Mouse (Mus musculus) midbrain, embryonic 12.5 days (tissue): Measurements from ENCODE around the gene Zswim1. TPM values are rescaled to one million over a fixed set of nuclear protein-coding genes. Genes with fewer than 3 reads are reported as not detected.
"Not testable (repeated sequence)": the region's sequence is repeated elsewhere in the genome, so short reads cannot be mapped to it uniquely, and the experiment has no call there.

ENCODE experiments used
- ATAC-seq: fragments of 200-750 bp; cut with Nextera tagmentation; 2 replicates; pipeline ENCODE4 v1.8.0; 2017; ENCODE audit warnings: low read depth, moderate TSS enrichment, moderate library complexity; ENCODE audit not compliant: low FRiP score
- H3K27ac ChIP-seq: fragments of 300-500 bp; sonication (generic); replicated peaks from 2 replicates; pipeline ENCODE4 v1.5.1; 2016; ENCODE audit warnings: mild to moderate bottlenecking
- H3K27me3 ChIP-seq: fragments of 300-500 bp; sonication (generic); 2 replicates; pipeline ENCODE4 v1.6.1; 2016; ENCODE audit warnings: mild to moderate bottlenecking
- H3K36me3 ChIP-seq: fragments of 300-500 bp; sonication (generic); 2 replicates; pipeline ENCODE4 v1.6.1; 2016
- H3K4me1 ChIP-seq: fragments of 300-500 bp; sonication (generic); 2 replicates; pipeline ENCODE4 v1.6.1; 2016
- H3K4me2 ChIP-seq: fragments of 300-500 bp; sonication (generic); replicated peaks from 2 replicates; pipeline ENCODE4 v1.6.1; 2016; ENCODE audit warnings: mild to moderate bottlenecking, moderate library complexity
- H3K4me3 ChIP-seq: fragments of 300-500 bp; sonication (generic); 2 replicates; pipeline ENCODE4 v1.5.1; 2016; ENCODE audit warnings: mild to moderate bottlenecking
- H3K9ac ChIP-seq: fragments of 300-500 bp; sonication (generic); replicated peaks from 2 replicates; pipeline ENCODE4 v1.6.1; 2016; ENCODE audit warnings: mild to moderate bottlenecking, moderate library complexity
- H3K9me3 ChIP-seq: fragments of 300-500 bp; sonication (generic); 2 replicates; pipeline ENCODE4 v1.6.1; 2016; ENCODE audit warnings: mild to moderate bottlenecking
- WGBS: fragments of 180-500 bp; shearing (Covaris S2); methylation state at CpG from one replicate; pipeline ENCODE4 v1.1.7; 2016; 5-methylcytosine and 5-hydroxymethylcytosine counted together
- polyA plus RNA-seq: library from polyadenylated mRNA; unstranded; fragments of >200 nt; fragmentation: Nextera tagmentation; extraction: Ambion mirVana; gene quantifications from 2 replicates; pipeline ENCODE4 v1.2.1, GENCODE M21; 2016

Gene Zswim1
- polyA plus RNA-seq, 1 experiment from 2014 or later: 23.8 TPM

- Histone ChIP-seq H3K9me3 (no peaks in the 10 kb centered on the region), H3K27me3 (peaks cover 46% of the 10 kb centered on the region)
Measured at GRCm38 (mm10) chr2:164859155-164859554, 36.7 kb downstream of the Zswim1 start.

DNA sequence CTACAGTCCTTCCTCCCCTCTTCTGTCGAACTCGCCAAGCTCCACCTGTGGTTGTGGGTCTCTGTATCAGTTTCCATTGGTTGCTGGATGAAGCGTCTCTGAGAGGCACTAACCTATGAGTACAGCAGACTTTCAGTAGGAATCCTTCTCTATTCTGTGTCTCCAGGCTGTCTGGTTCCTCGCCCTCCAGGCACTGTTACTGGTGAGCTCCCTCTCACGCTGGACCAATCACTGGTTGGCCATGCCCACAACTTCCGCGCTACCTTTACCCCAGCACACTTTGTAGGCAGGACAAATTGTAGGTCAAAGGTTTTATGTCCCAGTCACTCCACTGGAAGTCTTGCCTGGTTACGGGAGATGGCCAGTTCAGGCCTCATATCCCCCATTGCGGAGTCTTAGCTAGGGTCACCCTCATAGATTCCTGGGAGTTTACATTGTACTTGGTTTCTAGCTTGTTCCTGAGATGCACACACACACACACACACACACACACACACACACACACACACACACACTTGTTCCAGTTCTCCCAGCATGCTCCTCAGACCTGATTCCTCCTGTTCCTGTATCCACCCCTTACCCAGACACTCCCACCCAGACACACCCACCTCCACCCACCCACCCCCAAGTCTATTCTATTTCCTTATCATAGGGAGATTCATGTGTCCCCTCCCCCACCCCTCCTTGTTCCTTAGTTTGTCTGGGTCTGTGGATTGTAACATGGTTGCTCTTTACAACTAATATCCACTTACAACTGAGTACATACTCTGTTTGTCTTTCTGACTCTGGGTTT lies 37.4 kb downstream of the Zswim1 start:
- 58% methylated on average over 9 of the region's 9 CpGs for WGBS
- H3K9me3 ChIP-seq: no peaks in the 10 kb centered on the region
- ATAC-seq: no peak
- H3K36me3 ChIP-seq: no peaks in the 10 kb centered on the region
- H3K27ac ChIP-seq: no peak overlapping the region
- H3K27me3 ChIP-seq: peaks cover 43% of the 10 kb centered on the region
- H3K4me2 ChIP-seq: no peak overlapping the region
- H3K4me1 ChIP-seq: peaks cover 22% of the 10 kb centered on the region
- H3K4me3 ChIP-seq: no peak overlapping the region
- no peak overlapping the region for H3K9ac ChIP-seq

More at GRCm38 (mm10) chr2:164859155-164859554, 36.7 kb downstream of the Zswim1 start:
- Histone ChIP-seq H3K9ac (no peak overlapping the region), H3K4me3 (no peak overlapping the region), H3K4me1 (peaks cover 22% of the 10 kb centered on the region), H3K4me2 (no peak overlapping the region), H3K27ac (no peak overlapping the region), H3K36me3 (no peaks in the 10 kb centered on the region)
- no peak for ATAC-seq
- 56% methylated on average over 2 of the region's 2 CpGs for WGBS

- Histone ChIP-seq H3K36me3 (no peaks in the 10 kb centered on the region), H3K4me1 (peaks cover 22% of the 10 kb centered on the region), H3K9ac (no peak overlapping the region), H3K4me3 (no peak overlapping the region), H3K27me3 (peaks cover 36% of the 10 kb centered on the region), H3K9me3 (no peaks in the 10 kb centered on the region), H3K27ac (no peak overlapping the region), H3K4me2 (no peak overlapping the region)
- 77% methylated on average over 4 of the region's 4 CpGs for WGBS
- ATAC-seq: no peak
Measured at GRCm38 (mm10) chr2:164861094-164861493, 38.6 kb downstream of the Zswim1 start.

GRCm38 (mm10) chr2:164862179-164862861 lies 39.8 kb downstream of the Zswim1 start:
- H3K9ac ChIP-seq: no peak overlapping the region
- no peak overlapping the region for H3K4me2 ChIP-seq
- no peaks in the 10 kb centered on the region for H3K36me3 ChIP-seq
- peaks cover 26% of the 10 kb centered on the region for H3K27me3 ChIP-seq
- H3K27ac ChIP-seq: no peak overlapping the region; the same call in 1 of the 2 replicates
- peaks cover 10% of the 10 kb centered on the region for H3K4me1 ChIP-seq
- WGBS: 65% methylated on average over 9 of the region's 9 CpGs
- no peak for ATAC-seq
- no peak overlapping the region for H3K4me3 ChIP-seq
- no peaks in the 10 kb centered on the region for H3K9me3 ChIP-seq

- 95% methylated on average over 8 of the region's 9 CpGs for WGBS
- H3K36me3 ChIP-seq: not testable (repeated sequence)
Measured at GRCm38 (mm10) chr2:164863411-164863810, 40.9 kb downstream of the Zswim1 start.

DNA sequence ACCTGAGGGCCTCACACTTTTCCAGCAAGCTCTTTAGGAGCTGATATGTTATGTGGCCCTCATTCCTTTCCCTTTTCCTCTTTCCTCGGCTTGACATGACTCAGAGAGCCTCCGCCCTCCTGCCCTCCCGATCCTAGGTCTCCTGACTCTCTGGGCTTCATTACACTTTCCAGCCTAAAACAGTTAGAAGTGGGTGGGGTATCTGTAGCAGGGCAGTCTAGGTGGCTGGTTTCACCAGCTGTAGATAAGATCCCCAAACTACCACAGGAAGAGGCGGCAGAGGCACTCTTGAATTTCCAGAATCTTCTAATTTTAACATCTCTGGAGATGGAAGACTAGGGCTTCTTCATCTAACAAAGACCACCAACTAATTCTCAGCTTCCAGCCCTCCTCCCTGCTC lies 42.1 kb downstream of the Zswim1 start:
- Histone ChIP-seq H3K9ac (no peak overlapping the region), H3K9me3 (0 out of 2 replicates have a peak, but pooled peaks cover 4% of the 10 kb centered on the region), H3K4me3 (no peak overlapping the region), H3K36me3 (no peaks in the 10 kb centered on the region), H3K4me2 (no peak overlapping the region), H3K27ac (no peak overlapping the region), H3K4me1 (no peaks in the 10 kb centered on the region; the same call in 1 of the 2 replicates), H3K27me3 (peaks cover 5% of the 10 kb centered on the region)
- 84% methylated on average over 4 of the region's 4 CpGs for WGBS
- ATAC-seq: no peak

More at GRCm38 (mm10) chr2:164863411-164863810, 40.9 kb downstream of the Zswim1 start:
- H3K4me3 ChIP-seq, H3K9ac ChIP-seq, H3K4me2 ChIP-seq, H3K9me3 ChIP-seq, ATAC-seq, H3K27ac ChIP-seq, H3K4me1 ChIP-seq: not testable (repeated sequence)
- H3K27me3 ChIP-seq: peaks cover 15% of the 10 kb centered on the region

- no peak for ATAC-seq
- Histone ChIP-seq H3K4me2 (no peak overlapping the region), H3K4me3 (no peak overlapping the region), H3K27me3 (no peaks in the 10 kb centered on the region), H3K36me3 (no peaks in the 10 kb centered on the region), H3K4me1 (no peaks in the 10 kb centered on the region; the same call in 1 of the 2 replicates), H3K27ac (no peak overlapping the region), H3K9me3 (0 out of 2 replicates have a peak, but pooled peaks cover 4% of the 10 kb centered on the region), H3K9ac (no peak overlapping the region)
- WGBS: 71% methylated on average over 16 of the region's 16 CpGs
Measured at GRCm38 (mm10) chr2:164866741-164867551, 44.5 kb downstream of the Zswim1 start.

DNA sequence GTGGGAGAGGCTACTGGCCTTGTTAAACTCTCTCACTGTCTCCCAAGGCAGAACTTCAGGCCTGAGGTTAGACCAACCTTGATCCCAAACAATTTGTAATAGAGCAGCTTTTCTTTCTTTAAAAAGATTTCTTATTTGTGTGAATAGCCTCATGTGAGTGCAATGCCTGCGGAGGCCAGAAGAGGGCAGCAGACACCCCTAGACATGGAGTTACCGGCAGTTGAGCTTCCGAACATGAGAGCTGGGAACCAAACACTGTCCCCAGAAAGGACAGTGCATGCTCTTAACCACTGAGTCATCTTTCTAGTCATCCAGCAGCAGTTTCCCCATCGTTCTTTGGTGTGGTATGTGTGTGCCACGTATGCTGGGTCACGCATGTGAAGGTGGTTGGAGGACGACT lies 45.1 kb downstream of the Zswim1 start:
- ATAC-seq: no peak
- WGBS: 92% methylated on average over 7 of the region's 7 CpGs
- H3K27ac ChIP-seq: no peak overlapping the region

GRCm38 (mm10) chr2:164868491-164868890 lies 46.0 kb downstream of the Zswim1 start:
- 0 out of 2 replicates have a peak, but pooled peaks cover 4% of the 10 kb centered on the region for H3K9me3 ChIP-seq
- WGBS: 82% methylated on average over 7 of the region's 7 CpGs
- no peak overlapping the region for H3K4me3 ChIP-seq
- no peaks in the 10 kb centered on the region for H3K36me3 ChIP-seq
- H3K27ac ChIP-seq: no peak overlapping the region
- no peak overlapping the region for H3K4me2 ChIP-seq
- no peak overlapping the region for H3K9ac ChIP-seq
- no peaks in the 10 kb centered on the region for H3K4me1 ChIP-seq
- no peak for ATAC-seq
- H3K27me3 ChIP-seq: no peaks in the 10 kb centered on the region

More for the DNA sequence above, 45.1 kb downstream of the Zswim1 start:
- Histone ChIP-seq H3K4me2 (no peak overlapping the region), H3K4me1 (no peaks in the 10 kb centered on the region), H3K9me3 (0 out of 2 replicates have a peak, but pooled peaks cover 4% of the 10 kb centered on the region), H3K9ac (no peak overlapping the region), H3K27me3 (no peaks in the 10 kb centered on the region), H3K36me3 (no peaks in the 10 kb centered on the region), H3K4me3 (no peak overlapping the region)

- Histone ChIP-seq H3K27me3 (no peaks in the 10 kb centered on the region), H3K4me3 (no peak overlapping the region), H3K27ac (no peak overlapping the region), H3K9me3 (0 out of 2 replicates have a peak, but pooled peaks cover 4% of the 10 kb centered on the region), H3K9ac (no peak overlapping the region), H3K4me1 (no peaks in the 10 kb centered on the region), H3K4me2 (no peak overlapping the region), H3K36me3 (no peaks in the 10 kb centered on the region)
- 62% methylated on average over 6 of the region's 6 CpGs for WGBS
- ATAC-seq: no peak
Measured at GRCm38 (mm10) chr2:164871602-164872303, 49.3 kb downstream of the Zswim1 start.

GRCm38 (mm10) chr2:164873621-164874020 lies 51.1 kb downstream of the Zswim1 start:
- no peak for ATAC-seq
- Histone ChIP-seq H3K4me2 (no peak overlapping the region), H3K36me3 (no peaks in the 10 kb centered on the region), H3K9me3 (no peaks in the 10 kb centered on the region), H3K27ac (no peak overlapping the region), H3K9ac (no peak overlapping the region), H3K4me1 (peaks cover 12% of the 10 kb centered on the region), H3K27me3 (no peaks in the 10 kb centered on the region), H3K4me3 (no peak overlapping the region)
- 72% methylated on average over 3 of the region's 3 CpGs for WGBS
